Comparison of ENCODE assay signal across 13 mouse cellular contexts in the genomic region with DNA sequence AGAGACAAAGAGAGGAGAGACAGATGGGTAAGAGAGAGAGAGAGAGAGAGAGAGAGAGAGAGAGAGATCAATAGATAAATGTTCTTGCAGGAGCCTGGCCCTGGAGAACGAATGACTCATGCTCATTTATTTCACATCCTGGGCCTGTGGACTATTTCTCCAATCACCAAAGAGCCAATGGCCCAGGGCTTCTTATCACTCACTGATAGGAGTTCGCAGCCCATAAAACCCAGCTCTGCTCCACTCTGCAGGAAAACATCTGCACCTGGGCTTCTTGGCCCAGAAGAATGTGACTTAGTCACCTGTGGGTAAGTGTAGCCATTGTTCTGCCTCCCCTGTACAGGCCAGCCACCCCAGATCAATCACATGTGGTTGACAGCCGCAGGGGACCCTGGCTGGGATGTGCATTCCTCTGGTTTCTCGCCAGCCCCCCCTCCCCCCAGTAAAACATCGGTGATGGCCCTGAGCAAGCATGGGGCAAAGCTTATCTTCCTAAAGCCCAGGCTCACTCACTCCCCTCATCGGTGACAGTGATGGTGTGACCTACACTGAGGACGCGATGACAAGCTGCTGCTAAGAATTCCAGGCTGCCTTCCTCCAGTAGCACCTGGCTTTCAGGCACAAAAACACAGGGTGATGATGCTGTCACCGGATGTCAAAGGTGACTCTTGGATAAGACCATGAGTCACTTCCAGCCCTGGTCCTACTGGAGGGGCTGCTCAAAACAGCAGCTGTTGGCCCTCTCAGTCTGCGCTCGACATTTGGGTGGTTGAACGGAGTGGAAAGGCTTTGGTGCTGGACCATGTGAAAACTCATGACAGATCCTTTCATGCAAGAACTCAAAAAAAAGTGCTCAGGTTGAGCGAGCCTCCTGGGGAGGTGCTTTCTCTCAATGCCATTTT.
DNase-seq lines count a peak whose midpoint lies in the region; ATAC-seq lines count a peak whose summit lies in the region.
"Had no signal": no experiment of that assay in that cellular context is flagged by ENCODE, and none has a peak within 500 bp of the region (broad histone marks: within the 10 kb centered on the region; RNA-seq: fewer than 3 reads in every experiment).

No protein-coding gene starts in this region.

- H3K4me1 ChIP-seq in heart, embryonic 15.5 days (replicated peaks): peaks cover 29% of the 10 kb centered on the region
- H3K4me1 ChIP-seq in limb, embryonic 10.5 days: peaks cover 79% of the 10 kb centered on the region
- no peaks in the 10 kb centered on the region for H3K4me1 ChIP-seq in forebrain, embryonic 16.5 days (replicated peaks; ENCODE audit: control insufficient read depth, insufficient read depth, low read length)

- no peak overlapping the region for H3K9ac ChIP-seq in heart, embryonic 15.5 days
- H3K9ac ChIP-seq in forebrain, embryonic 16.5 days (replicated peaks; ENCODE audit: low read depth, low read length): no peak overlapping the region
- H3K9ac ChIP-seq: forebrain, embryonic 15.5 days; limb, embryonic 15.5 days had no signal

- ATAC-seq in heart, embryonic 15.5 days (replicated peaks; ENCODE audit: insufficient number of reproducible peaks, insufficient read depth, low FRiP score, low read depth): peak; percentile 60
- ATAC-seq in forebrain, embryonic 16.5 days: no peak
- ATAC-seq: forebrain, embryonic 15.5 days had no signal

- H3K9me3 ChIP-seq in heart, embryonic 15.5 days (replicated peaks): no peaks in the 10 kb centered on the region
- no peaks in the 10 kb centered on the region for H3K9me3 ChIP-seq in limb, embryonic 10.5 days (replicated peaks)
- H3K9me3 ChIP-seq in forebrain, embryonic 16.5 days (ENCODE audit: control insufficient read depth, low read length): no peaks in the 10 kb centered on the region
- H3K9me3 ChIP-seq: forebrain, embryonic 15.5 days; limb, embryonic 15.5 days had no signal

- no peak overlapping the region for H3K4me3 ChIP-seq in heart, embryonic 15.5 days
- no peak overlapping the region for H3K4me3 ChIP-seq in limb, embryonic 10.5 days
- no peak overlapping the region for H3K4me3 ChIP-seq in forebrain, embryonic 16.5 days (replicated peaks; ENCODE audit: low read length)
- H3K4me3 ChIP-seq: forebrain, embryonic 15.5 days; layer of hippocampus, adult 2 months; limb, embryonic 15.5 days had no signal

- H3K4me2 ChIP-seq in heart, embryonic 15.5 days: no peak overlapping the region
- no peak overlapping the region for H3K4me2 ChIP-seq in forebrain, embryonic 16.5 days (ENCODE audit: low read length)
- H3K4me2 ChIP-seq: forebrain, embryonic 15.5 days; limb, embryonic 15.5 days had no signal

- intact Hi-C loops in heart, postnatal 25 days (cut with DNase I): no loop called here

- peak overlapping the region; percentile 48; the same call in 1 of the 2 replicates for H3K27ac ChIP-seq in heart, embryonic 15.5 days
- H3K27ac ChIP-seq in limb, embryonic 10.5 days: peak overlapping the region; percentile 27; the same call in 1 of the 2 replicates
- no peak overlapping the region for H3K27ac ChIP-seq in forebrain, embryonic 16.5 days (ENCODE audit: low read length)
- H3K27ac ChIP-seq: forebrain, embryonic 15.5 days; layer of hippocampus, adult 2 months; limb, embryonic 15.5 days; macrophage had no signal

- WGBS in heart, embryonic 15.5 days: 19% methylated on average over 13 of the region's 13 CpGs
- WGBS in limb, embryonic 10.5 days: 49% methylated on average over 13 of the region's 13 CpGs
- WGBS in forebrain, embryonic 16.5 days: 81% methylated on average over 13 of the region's 13 CpGs

- H3K27me3 ChIP-seq in heart, embryonic 15.5 days: no peaks in the 10 kb centered on the region
- no peaks in the 10 kb centered on the region for H3K27me3 ChIP-seq in limb, embryonic 10.5 days (ENCODE audit: low read depth, poor library complexity, severe bottlenecking)
- no peaks in the 10 kb centered on the region for H3K27me3 ChIP-seq in forebrain, embryonic 16.5 days (replicated peaks; ENCODE audit: control insufficient read depth, insufficient read depth, low read length)
- H3K27me3 ChIP-seq: forebrain, embryonic 15.5 days; limb, embryonic 15.5 days had no signal

- H3K36me3 ChIP-seq in heart, embryonic 15.5 days: no peaks in the 10 kb centered on the region
- no peaks in the 10 kb centered on the region for H3K36me3 ChIP-seq in limb, embryonic 10.5 days
- no peaks in the 10 kb centered on the region for H3K36me3 ChIP-seq in forebrain, embryonic 16.5 days (ENCODE audit: control insufficient read depth, insufficient read depth)
- H3K36me3 ChIP-seq: forebrain, embryonic 15.5 days; limb, embryonic 15.5 days had no signal

- DNase-seq in heart, postnatal 25 days (ENCODE audit: low spot score): no peak
- DNase-seq in 3T3-L1 (ENCODE audit: low read depth, low spot score) (peak; percentile 66), NIH3T3 (ENCODE audit: low read depth) (peak; percentile 56)
- peak; percentile 48 for DNase-seq in limb, embryonic 10.5 days (ENCODE audit: low spot score)
- no peak for DNase-seq in cerebellum, adult 18-20 months
- DNase-seq: adrenal gland, adult 8-10 months; retina, postnatal 1 day had no signal

Comparison
In these comparisons a context has a peak if more than half of its experiments do, and no peak if none do; other contexts are left out.
1. DNase-seq: peak in 3T3-L1 (single experiment), NIH3T3 (single experiment) and limb, embryonic 10.5 days (single experiment); none in heart, postnatal 25 days (single experiment) and cerebellum, adult 18-20 months (0 of 2).